ENCODE assay signal across 8 mouse cellular contexts in genomic region chr5:138256094-138256467, GRCm38 (mm10). TPM values are rescaled to one million over a fixed set of nuclear protein-coding genes. Genes with fewer than 3 reads are reported as not detected.
A peak's percentile ranks its signal among the peaks of the same experiment; 100 is the strongest.
DNase-seq lines count a peak whose midpoint lies in the region; ATAC-seq and TF ChIP-seq lines count a peak whose summit lies in the region.

No protein-coding gene starts in this region.

- no peak for ATAC-seq in liver, embryonic 11.5 days (replicated peaks; ENCODE audit: low FRiP score)

- peaks cover 31% of the 10 kb centered on the region for H3K36me3 ChIP-seq in heart, embryonic 10.5 days
- H3K36me3 ChIP-seq in thymus, adult 2 months (ENCODE audit: control insufficient read depth, insufficient read depth, low read length), result peaks cover 8% of the 10 kb centered on the region; the same call in 1 of the 2 replicates
- peaks cover 13% of the 10 kb centered on the region for H3K36me3 ChIP-seq in liver, embryonic 11.5 days (ENCODE audit: control insufficient read depth, insufficient read depth, low read length)

- 19% methylated on average over 7 of the region's 7 CpGs for WGBS in heart, embryonic 10.5 days
- 5% methylated on average over 7 of the region's 7 CpGs for WGBS in thymus, adult 2 months
- WGBS in liver, embryonic 11.5 days, result 12% methylated on average over 7 of the region's 7 CpGs

- no peak for TF ChIP-seq POLR2A in thymus, adult 2 months (IDR thresholded peaks at IDR 0.05; ENCODE audit: control insufficient read depth, extremely low read depth, insufficient read depth, low read length, poor library complexity)

- TF ChIP-seq CTCF in thymus, adult 2 months (IDR thresholded peaks at IDR 0.05; ENCODE audit: borderline replicate concordance, control insufficient read depth, extremely low read depth, insufficient read depth, low read length, poor library complexity), result no peak

- H3K4me1 ChIP-seq in heart, embryonic 10.5 days, result peaks cover 43% of the 10 kb centered on the region
- H3K4me1 ChIP-seq in thymus, adult 2 months (replicated peaks; ENCODE audit: control insufficient read depth, insufficient read depth, low read length), result peaks cover 15% of the 10 kb centered on the region
- H3K4me1 ChIP-seq in liver, embryonic 11.5 days (replicated peaks; ENCODE audit: control insufficient read depth, insufficient read depth, low read length), result peaks cover 40% of the 10 kb centered on the region

- DNase-seq in heart, embryonic 10.5 days (ENCODE audit: low spot score), result no peak
- no peak for DNase-seq in heart, adult 8-10 months (ENCODE audit: low spot score)
- DNase-seq in thymus, adult 2 months, result no peak
- DNase-seq in thymus, postnatal 4 days, result no peak
- DNase-seq in liver, embryonic 11.5 days (ENCODE audit: low spot score), result no peak
- DNase-seq in adrenal gland, adult 18-20 months (ENCODE audit: low spot score in 2 of 2), result no peak
- no peak for DNase-seq in adrenal gland, adult 2 months
- no peak for DNase-seq in gastrocnemius, postnatal 14 days

- peak overlapping the region; percentile 96 for H3K4me2 ChIP-seq in liver, embryonic 11.5 days

- H3K27me3 ChIP-seq in heart, embryonic 10.5 days (ENCODE audit: insufficient read depth, poor library complexity, severe bottlenecking), result no peaks in the 10 kb centered on the region
- no peaks in the 10 kb centered on the region for H3K27me3 ChIP-seq in thymus, adult 2 months (ENCODE audit: control insufficient read depth, insufficient read depth, low read length)
- no peaks in the 10 kb centered on the region for H3K27me3 ChIP-seq in liver, embryonic 11.5 days (replicated peaks; ENCODE audit: control insufficient read depth, insufficient read depth, low read length)

- peak overlapping the region; percentile 76 for H3K4me3 ChIP-seq in heart, embryonic 10.5 days
- peak overlapping the region; percentile 90 for H3K4me3 ChIP-seq in thymus, adult 2 months (ENCODE audit: control insufficient read depth, insufficient read depth, low read length)
- H3K4me3 ChIP-seq in liver, embryonic 11.5 days (ENCODE audit: low read depth, low read length), result peak overlapping the region; percentile 76

- peak overlapping the region; percentile 81 for H3K9ac ChIP-seq in liver, embryonic 11.5 days (ENCODE audit: low read depth, low read length)

- peak overlapping the region; percentile 87 for H3K27ac ChIP-seq in heart, embryonic 10.5 days
- peak overlapping the region; percentile 54; the same call in 1 of the 2 replicates for H3K27ac ChIP-seq in thymus, adult 2 months (ENCODE audit: control insufficient read depth, insufficient read depth, low read length)
- H3K27ac ChIP-seq in liver, embryonic 11.5 days (ENCODE audit: low read depth, low read length), result peak overlapping the region; percentile 66

- intact Hi-C loops in gastrocnemius, postnatal 14 days (cut with DNase I; ENCODE audit: low total_unique reads), result no loop called here

- no peaks in the 10 kb centered on the region for H3K9me3 ChIP-seq in heart, embryonic 10.5 days
- no peaks in the 10 kb centered on the region for H3K9me3 ChIP-seq in liver, embryonic 11.5 days (ENCODE audit: control insufficient read depth, low read length)

RNA-seq across cellular contexts. Expression of gene Lamtor4, which starts 0.8 kb away (rescaled TPM):
- 69.9 and 77.7 TPM in 2 replicates for polyA plus RNA-seq in heart, embryonic 10.5 days (2016; fragmentation: Nextera tagmentation; extraction: Ambion mirVana)
- 10 to 100 TPM; 54.5 to 61.7 (median 56.2) TPM for total RNA-seq in heart, adult 8-10 months (2022)
- polyA plus RNA-seq in thymus, adult 2 months (2012; rRNA removed), result 131 and 162 TPM in 2 replicates
- 40.3 and 49.2 TPM in 2 replicates for polyA plus RNA-seq in liver, embryonic 11.5 days (2014; fragmentation: Nextera tagmentation; extraction: Ambion mirVana)
- 10 to 100 TPM; 80.1 to 80.3 TPM for total RNA-seq in adrenal gland, adult 18-20 months (2021)
- 10 to 100 TPM; 72.3 to 99.9 TPM for total RNA-seq in adrenal gland, adult 2 months (2021)
- polyA plus RNA-seq in adrenal gland, adult 2 months (2012; rRNA removed), result 184 and 189 TPM in 2 replicates
- total RNA-seq in gastrocnemius, postnatal 14 days (2021), result 10 to 100 TPM; 52.6 to 60.5 TPM

RNA-seq across cellular contexts. Expression of gene BC037034, which starts 7.8 kb away (rescaled TPM):
- polyA plus RNA-seq in heart, embryonic 10.5 days (2016; fragmentation: Nextera tagmentation; extraction: Ambion mirVana), result 4.8 and 8.7 TPM in 2 replicates
- 1 to 10 TPM; 2.7 to 4.4 (median 3.4) TPM for total RNA-seq in heart, adult 8-10 months (2022)
- 142 and 146 TPM in 2 replicates for polyA plus RNA-seq in thymus, adult 2 months (2012; rRNA removed)
- polyA plus RNA-seq in liver, embryonic 11.5 days (2014; fragmentation: Nextera tagmentation; extraction: Ambion mirVana), result 6.8 and 7.2 TPM in 2 replicates
- 10 to 100 TPM; 27.7 to 30.1 TPM for total RNA-seq in adrenal gland, adult 18-20 months (2021)
- 10 to 100 TPM; 24.3 to 28.4 TPM for total RNA-seq in adrenal gland, adult 2 months (2021)
- polyA plus RNA-seq in adrenal gland, adult 2 months (2012; rRNA removed), result 93.4 and 115 TPM in 2 replicates
- total RNA-seq in gastrocnemius, postnatal 14 days (2021), result 1 to 10 TPM; 3.4 to 4.6 TPM

RNA-seq across cellular contexts. Expression of gene Gal3st4, which starts 16.6 kb away (rescaled TPM):
- 1.4 and 1.6 TPM in 2 replicates for polyA plus RNA-seq in heart, embryonic 10.5 days (2016; fragmentation: Nextera tagmentation; extraction: Ambion mirVana)
- under 1 TPM in 1 of 4 experiments, not detected in 3; 0.17 TPM for total RNA-seq in heart, adult 8-10 months (2022)
- polyA plus RNA-seq in thymus, adult 2 months (2012; rRNA removed), result 1.3 and 1.4 TPM in 2 replicates
- 0.60 and 0.96 TPM in 2 replicates for polyA plus RNA-seq in liver, embryonic 11.5 days (2014; fragmentation: Nextera tagmentation; extraction: Ambion mirVana)
- total RNA-seq in adrenal gland, adult 18-20 months (2021), result under 1 TPM in 1 of 2 experiments, not detected in 1; 0.58 TPM
- under 1 TPM; 0.12 to 0.28 TPM for total RNA-seq in adrenal gland, adult 2 months (2021)
- polyA plus RNA-seq in adrenal gland, adult 2 months (2012; rRNA removed), result 0.07 TPM in 2 replicates
- under 1 TPM; 0.51 to 0.55 TPM for total RNA-seq in gastrocnemius, postnatal 14 days (2021)

RNA-seq across cellular contexts. Expression of gene Gm43720, which starts 23.7 kb away (rescaled TPM):
- 0.07 and 0.16 TPM in 2 replicates for polyA plus RNA-seq in heart, embryonic 10.5 days (2016; fragmentation: Nextera tagmentation; extraction: Ambion mirVana)
- total RNA-seq in heart, adult 8-10 months (2022), result not detected
- 0.04 and 0.08 TPM in 2 replicates for polyA plus RNA-seq in thymus, adult 2 months (2012; rRNA removed)
- 0.05 and 0.12 TPM in 2 replicates for polyA plus RNA-seq in liver, embryonic 11.5 days (2014; fragmentation: Nextera tagmentation; extraction: Ambion mirVana)
- total RNA-seq in adrenal gland, adult 18-20 months (2021), result not detected
- not detected for total RNA-seq in adrenal gland, adult 2 months (2021)
- not detected in 2 replicates for polyA plus RNA-seq in adrenal gland, adult 2 months (2012; rRNA removed)
- not detected for total RNA-seq in gastrocnemius, postnatal 14 days (2021)

RNA-seq across cellular contexts. Expression of gene Gpc2, which starts 23.7 kb away (rescaled TPM):
- 11.1 and 18.0 TPM in 2 replicates for polyA plus RNA-seq in heart, embryonic 10.5 days (2016; fragmentation: Nextera tagmentation; extraction: Ambion mirVana)
- total RNA-seq in heart, adult 8-10 months (2022), result under 1 TPM in 2 of 4 experiments, not detected in 2; 0.22 to 0.34 TPM
- 35.8 and 41.6 TPM in 2 replicates for polyA plus RNA-seq in thymus, adult 2 months (2012; rRNA removed)
- 1.9 and 2.7 TPM in 2 replicates for polyA plus RNA-seq in liver, embryonic 11.5 days (2014; fragmentation: Nextera tagmentation; extraction: Ambion mirVana)
- total RNA-seq in adrenal gland, adult 18-20 months (2021), result under 1 TPM; 0.51 to 0.89 TPM
- total RNA-seq in adrenal gland, adult 2 months (2021), result under 1 TPM; 0.35 to 0.63 TPM
- 2.3 and 3.1 TPM in 2 replicates for polyA plus RNA-seq in adrenal gland, adult 2 months (2012; rRNA removed)
- under 1 TPM; 0.44 to 0.47 TPM for total RNA-seq in gastrocnemius, postnatal 14 days (2021)

Comparison
In these comparisons a context has a peak if more than half of its experiments do, and no peak if none do; other contexts are left out.
1. RNA of gene BC037034, which starts 7.8 kb away (total RNA-seq): 27.7 to 30.1 TPM in adrenal gland, adult 18-20 months and 24.3 to 28.4 TPM in adrenal gland, adult 2 months; 3.4 to 4.6 TPM in gastrocnemius, postnatal 14 days and 2.7 to 4.4 TPM in heart, adult 8-10 months; every median in the first group is over 4 times any median in the second.
2. Peak in every context shown above with its lines, with median percentiles within 50 percentile points of each other: H3K27ac ChIP-seq and H3K4me3 ChIP-seq.